Mouse (Mus musculus) embryo, embryonic 9.5 days (tissue): ENCODE measurements at regions not wholly inside any gene's neighbourhood (a gene's known extent, or its start where the extent isn't known, plus 50 kb on each side); places are given as distances from the start of the nearest gene placed in this dataset.

Experiments
- DNase-seq: peaks from one replicate; pipeline ENCODE4 v3.0.0-alpha.2; 2017; ENCODE audit errors: extremely low spot score

- DNase-seq: peak; percentile 5
Measured at GRCm38 (mm10) chr13:15802043-15802795, 209.4 kb upstream of the Inhba start.

- DNase-seq: no peak
Measured at GRCm38 (mm10) chr13:15803965-15804364, 207.7 kb upstream of the Inhba start.

- no peak for DNase-seq
Measured at GRCm38 (mm10) chr13:15806925-15807324, 204.7 kb upstream of the Inhba start.

- no peak for DNase-seq
Measured at GRCm38 (mm10) chr13:15822261-15822850, 189.3 kb upstream of the Inhba start.

- no peak for DNase-seq
Measured at GRCm38 (mm10) chr13:15845806-15846205, 165.8 kb upstream of the Inhba start.

- no peak for DNase-seq
Measured at GRCm38 (mm10) chr13:15848017-15848416, 163.6 kb upstream of the Inhba start.

GRCm38 (mm10) chr13:15849129-15849528 is 162.5 kb upstream of the Inhba start:
- no peak for DNase-seq

GRCm38 (mm10) chr13:15850358-15850757 is 161.3 kb upstream of the Inhba start:
- no peak for DNase-seq

GRCm38 (mm10) chr13:15853022-15853566 is 158.6 kb upstream of the Inhba start:
- DNase-seq: no peak

- DNase-seq: no peak
Measured at GRCm38 (mm10) chr13:15862941-15863340, 148.7 kb upstream of the Inhba start.

- DNase-seq: no peak
Measured at GRCm38 (mm10) chr13:15863344-15863743, 148.3 kb upstream of the Inhba start.

GRCm38 (mm10) chr13:15867046-15867561 is 144.5 kb upstream of the Inhba start:
- DNase-seq: no peak

GRCm38 (mm10) chr13:15877606-15878005 is 134.0 kb upstream of the Inhba start:
- DNase-seq: no peak

- DNase-seq: no peak
Measured at GRCm38 (mm10) chr13:15879576-15879975, 132.1 kb upstream of the Inhba start.

GRCm38 (mm10) chr13:15890794-15891193 is 120.9 kb upstream of the Inhba start:
- DNase-seq: no peak

GRCm38 (mm10) chr13:15891403-15891802 is 120.2 kb upstream of the Inhba start:
- no peak for DNase-seq

- no peak for DNase-seq
Measured at GRCm38 (mm10) chr13:15898201-15898600, 113.5 kb upstream of the Inhba start.

GRCm38 (mm10) chr13:15901710-15902675 is 109.7 kb upstream of the Inhba start:
- DNase-seq: peak; percentile 20

GRCm38 (mm10) chr13:15907806-15908205 is 103.8 kb upstream of the Inhba start:
- no peak for DNase-seq

GRCm38 (mm10) chr13:15910578-15910977 is 101.1 kb upstream of the Inhba start:
- DNase-seq: no peak

- no peak for DNase-seq
Measured at GRCm38 (mm10) chr13:15911263-15911662, 100.4 kb upstream of the Inhba start.

- DNase-seq: no peak
Measured at GRCm38 (mm10) chr13:15914270-15914669, 97.4 kb upstream of the Inhba start.
